Mouse (Mus musculus) embryonic facial prominence, embryonic 14.5 days (tissue): ENCODE measurements around the gene Glrp1. TPM values are rescaled to one million over a fixed set of nuclear protein-coding genes. Genes with fewer than 3 reads are reported as not detected.
A peak's percentile ranks its signal among the peaks of the same experiment; 100 is the strongest.

Experiments used
- ATAC-seq: fragments of 200-750 bp; cut with Nextera tagmentation; 2 replicates; pipeline ENCODE4 v1.8.0; 2017; ENCODE audit warnings: low read depth, moderate number of reproducible peaks, moderate TSS enrichment
- DNase-seq: peaks from one replicate; pipeline ENCODE4 v3.0.0-alpha.2; 2015; ENCODE audit warnings: low spot score
- H3K27ac ChIP-seq: fragments of 300-500 bp; sonication (generic); replicated peaks from 2 replicates; pipeline ENCODE4 v1.5.1; 2014; ENCODE audit warnings: low read depth, mild to moderate bottlenecking, low read length, moderate library complexity
- H3K27me3 ChIP-seq: fragments of 300-500 bp; sonication (generic); replicated peaks from 2 replicates; pipeline ENCODE4 v1.6.1; 2014; ENCODE audit warnings: low read length; ENCODE audit not compliant: control insufficient read depth, insufficient read depth
- H3K36me3 ChIP-seq: fragments of 300-500 bp; sonication (generic); 2 replicates; pipeline ENCODE4 v1.6.1; 2014; ENCODE audit warnings: low read length, mixed read lengths; ENCODE audit not compliant: control insufficient read depth, insufficient read depth
- H3K4me1 ChIP-seq: fragments of 300-500 bp; sonication (generic); 2 replicates; pipeline ENCODE4 v1.6.1; 2014; ENCODE audit warnings: antibody characterized with exemption, low read length; ENCODE audit not compliant: control insufficient read depth, insufficient read depth
- H3K4me2 ChIP-seq: fragments of 300-500 bp; sonication (generic); 2 replicates; pipeline ENCODE4 v1.6.1; 2014; ENCODE audit warnings: low read depth, mild to moderate bottlenecking, low read length, moderate library complexity, mixed read lengths
- H3K4me3 ChIP-seq: fragments of 300-500 bp; sonication (generic); 2 replicates; pipeline ENCODE4 v1.5.1; 2014; ENCODE audit warnings: low read depth, mild to moderate bottlenecking, low read length
- H3K9ac ChIP-seq: fragments of 300-500 bp; sonication (generic); 2 replicates; pipeline ENCODE4 v1.6.1; 2014; ENCODE audit warnings: low read depth, mild to moderate bottlenecking, low read length, moderate library complexity, mixed read lengths
- H3K9me3 ChIP-seq: fragments of 300-500 bp; sonication (generic); 2 replicates; pipeline ENCODE4 v1.6.1; 2016; ENCODE audit warnings: low read length; ENCODE audit not compliant: control insufficient read depth
- WGBS: fragments of 180-500 bp; shearing (Covaris S2); extraction: QIAGEN DNeasy Blood & Tissue Kit; methylation state at CpG from one replicate; pipeline ENCODE4 v1.1.7; 2014; 5-methylcytosine and 5-hydroxymethylcytosine counted together
- polyA plus RNA-seq: library from polyadenylated mRNA; unstranded; fragments of >200 nt; fragmentation: Nextera tagmentation; extraction: Ambion mirVana; gene quantifications from 2 replicates; pipeline ENCODE4 v1.2.1, GENCODE M21; 2014

Gene Glrp1
- polyA plus RNA-seq, 1 experiment from 2014 or later = not detected

DNA sequence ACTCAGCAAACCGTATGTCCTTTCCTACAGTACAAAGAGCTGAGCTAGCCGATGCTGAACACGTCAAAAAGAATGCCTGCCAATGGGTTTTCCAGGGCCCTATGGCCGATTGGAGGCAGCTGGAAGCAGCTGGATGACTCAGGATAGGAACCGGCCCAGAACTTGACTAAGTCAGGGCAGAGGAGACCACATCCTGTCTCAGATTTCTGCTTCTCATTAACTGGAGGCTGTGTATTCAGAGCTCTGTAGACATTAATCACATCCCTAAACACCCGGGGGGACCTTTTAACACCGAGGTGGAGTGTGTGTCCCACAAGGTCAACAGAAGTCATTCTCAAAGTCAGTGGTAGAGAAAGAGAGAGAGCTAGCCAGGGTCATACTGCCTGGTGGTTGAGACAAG is 35.3 kb downstream of the Glrp1 start:
- H3K4me2 ChIP-seq = no peak overlapping the region
- WGBS = 14% methylated on average over 7 of the region's 7 CpGs
- no peak overlapping the region for H3K4me3 ChIP-seq
- H3K27me3 ChIP-seq = no peaks in the 10 kb centered on the region
- peak; percentile 81 for DNase-seq
- peaks cover 18% of the 10 kb centered on the region for H3K4me1 ChIP-seq
- H3K9me3 ChIP-seq = no peaks in the 10 kb centered on the region
- H3K27ac ChIP-seq = no peak overlapping the region
- no peaks in the 10 kb centered on the region for H3K36me3 ChIP-seq
- ATAC-seq = peak; percentile 71; the same call in 1 of the 2 replicates
- no peak overlapping the region for H3K9ac ChIP-seq

DNA sequence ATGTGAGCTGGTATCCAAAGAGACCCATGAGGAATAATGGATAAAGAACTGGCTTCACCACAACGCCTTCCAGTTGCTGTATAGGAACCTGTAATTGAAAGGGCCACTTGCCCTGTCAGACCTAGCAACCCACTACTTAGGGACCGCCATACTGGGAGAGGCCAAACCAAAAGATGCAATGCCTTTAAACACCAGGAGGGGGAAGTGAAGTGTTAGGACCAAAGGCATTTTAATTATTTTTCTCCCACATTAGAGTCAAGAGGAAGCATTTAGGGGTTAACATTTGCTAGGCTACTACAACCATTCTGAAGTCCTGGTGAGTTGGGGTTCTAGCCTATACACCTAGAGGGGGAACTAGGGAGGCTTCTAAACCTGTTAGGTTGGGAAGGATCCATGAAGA is 36.0 kb downstream of the Glrp1 start:
- 59% methylated on average over 2 of the region's 2 CpGs for WGBS
- no peak overlapping the region for H3K9ac ChIP-seq
- no peak overlapping the region for H3K4me2 ChIP-seq
- DNase-seq = no peak
- no peak for ATAC-seq
- H3K9me3 ChIP-seq = no peaks in the 10 kb centered on the region
- H3K27me3 ChIP-seq = no peaks in the 10 kb centered on the region
- H3K27ac ChIP-seq = no peak overlapping the region
- peaks cover 18% of the 10 kb centered on the region for H3K4me1 ChIP-seq
- H3K4me3 ChIP-seq = no peak overlapping the region
- H3K36me3 ChIP-seq = no peaks in the 10 kb centered on the region

DNA sequence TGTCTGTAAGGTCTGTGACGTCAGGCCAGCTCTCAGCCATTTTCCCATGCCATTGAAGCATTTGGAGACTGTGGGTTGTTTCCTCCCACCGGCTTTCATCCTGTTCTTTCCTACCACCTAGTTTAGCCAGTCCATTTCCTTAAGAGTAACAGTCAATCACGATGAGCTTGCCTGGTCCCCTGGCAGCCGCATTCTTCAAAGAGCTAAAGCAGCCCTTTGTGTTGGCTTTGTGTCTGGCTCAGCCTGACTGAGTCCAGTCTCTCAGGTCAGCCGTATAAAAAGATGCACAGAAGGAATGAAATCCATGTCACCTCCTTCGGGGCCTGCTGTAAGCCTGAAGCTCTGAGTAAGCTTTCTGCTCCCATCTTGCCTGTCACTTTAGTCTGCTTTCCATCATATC is 37.6 kb downstream of the Glrp1 start:
- H3K4me2 ChIP-seq = no peak overlapping the region
- H3K27ac ChIP-seq = no peak overlapping the region
- no peak for DNase-seq
- no peak for ATAC-seq
- WGBS = 46% methylated on average over 6 of the region's 6 CpGs
- H3K36me3 ChIP-seq = no peaks in the 10 kb centered on the region
- H3K4me1 ChIP-seq = peaks cover 18% of the 10 kb centered on the region
- H3K9me3 ChIP-seq = no peaks in the 10 kb centered on the region
- H3K4me3 ChIP-seq = no peak overlapping the region
- H3K27me3 ChIP-seq = no peaks in the 10 kb centered on the region
- H3K9ac ChIP-seq = no peak overlapping the region

DNA sequence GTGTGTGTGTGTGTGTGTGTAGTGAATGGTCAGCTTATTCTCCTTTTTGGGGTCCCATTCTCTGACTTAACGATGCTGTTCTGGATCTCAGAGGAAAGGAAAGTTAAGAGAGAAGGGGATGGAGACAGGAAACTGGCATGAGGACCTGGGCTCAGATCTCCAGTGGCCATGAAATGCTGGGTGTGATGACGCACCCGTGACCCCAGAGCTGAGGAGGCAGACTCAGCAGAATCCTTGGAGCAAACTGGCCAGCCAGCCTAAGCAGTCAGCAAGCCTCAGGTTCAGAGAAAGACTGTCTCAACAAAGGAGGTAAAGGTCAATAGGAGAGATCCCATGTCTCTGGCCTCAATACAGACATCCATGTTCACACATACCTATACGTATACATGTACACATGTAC is 40.1 kb downstream of the Glrp1 start:
- H3K27ac ChIP-seq = no peak overlapping the region
- 82% methylated on average over 4 of the region's 4 CpGs for WGBS
- ATAC-seq = no peak
- H3K27me3 ChIP-seq = no peaks in the 10 kb centered on the region
- no peak overlapping the region for H3K4me3 ChIP-seq
- no peak overlapping the region for H3K9ac ChIP-seq
- DNase-seq = no peak
- H3K9me3 ChIP-seq = no peaks in the 10 kb centered on the region
- H3K36me3 ChIP-seq = no peaks in the 10 kb centered on the region
- H3K4me2 ChIP-seq = no peak overlapping the region
- peaks cover 10% of the 10 kb centered on the region for H3K4me1 ChIP-seq

DNA sequence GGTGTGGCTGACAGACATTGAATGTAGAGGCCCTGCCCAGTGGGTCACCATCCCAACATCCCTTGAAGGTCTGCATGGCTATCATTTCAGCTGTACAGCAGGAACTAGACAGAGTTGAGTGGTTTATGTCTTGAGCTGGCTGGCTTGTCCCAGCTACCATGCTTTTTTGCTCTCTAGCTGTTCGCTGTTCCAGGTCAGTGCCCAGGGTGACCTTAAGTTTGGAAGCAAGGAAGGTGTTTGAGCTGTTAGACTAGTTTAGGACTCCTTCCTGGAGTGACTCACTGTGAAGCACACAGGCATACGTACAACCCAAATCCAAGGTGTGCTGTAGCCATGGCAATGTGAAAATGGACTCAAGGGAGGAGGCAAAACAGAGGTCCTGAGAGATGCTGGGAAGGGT is 41.5 kb downstream of the Glrp1 start:
- H3K27ac ChIP-seq = no peak overlapping the region
- H3K9me3 ChIP-seq = no peaks in the 10 kb centered on the region
- ATAC-seq (no peak), DNase-seq (no peak)
- H3K4me2 ChIP-seq = no peak overlapping the region
- no peak overlapping the region for H3K9ac ChIP-seq
- H3K27me3 ChIP-seq = no peaks in the 10 kb centered on the region
- H3K4me1 ChIP-seq = 0 out of 2 replicates have a peak, but pooled peaks cover 3% of the 10 kb centered on the region
- H3K4me3 ChIP-seq = no peak overlapping the region
- no peaks in the 10 kb centered on the region for H3K36me3 ChIP-seq
- WGBS = 87% methylated on average over 2 of the region's 2 CpGs

DNA sequence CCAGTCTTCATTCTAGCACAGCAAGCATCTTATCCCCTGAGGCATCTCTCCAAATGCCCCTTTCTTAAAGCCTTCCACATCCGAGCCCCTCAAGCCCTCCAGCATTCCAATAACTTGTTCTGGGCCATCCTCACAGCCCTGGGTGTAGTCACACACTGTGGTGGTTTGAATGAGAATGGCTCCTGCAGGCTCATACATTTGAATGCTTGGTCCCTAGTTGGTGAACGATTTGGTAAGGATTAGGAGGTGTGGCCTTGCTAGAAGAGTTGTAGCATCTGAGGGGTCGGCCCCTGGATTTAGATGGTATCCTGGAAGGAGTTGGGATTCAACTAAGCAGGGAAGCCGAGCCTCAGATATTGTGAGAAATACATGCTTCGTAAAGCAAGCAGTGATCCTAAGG is 42.0 kb downstream of the Glrp1 start:
- H3K9ac ChIP-seq = no peak overlapping the region
- no peak overlapping the region for H3K4me3 ChIP-seq
- H3K36me3 ChIP-seq = no peaks in the 10 kb centered on the region
- no peak overlapping the region for H3K4me2 ChIP-seq
- DNase-seq = no peak
- no peaks in the 10 kb centered on the region for H3K27me3 ChIP-seq
- no peaks in the 10 kb centered on the region for H3K9me3 ChIP-seq
- 79% methylated on average over 5 of the region's 5 CpGs for whole genome bisulfite sequencing
- H3K27ac ChIP-seq = no peak overlapping the region
- no peak for ATAC-seq
- H3K4me1 ChIP-seq = peaks cover 5% of the 10 kb centered on the region; the same call in 1 of the 2 replicates

DNA sequence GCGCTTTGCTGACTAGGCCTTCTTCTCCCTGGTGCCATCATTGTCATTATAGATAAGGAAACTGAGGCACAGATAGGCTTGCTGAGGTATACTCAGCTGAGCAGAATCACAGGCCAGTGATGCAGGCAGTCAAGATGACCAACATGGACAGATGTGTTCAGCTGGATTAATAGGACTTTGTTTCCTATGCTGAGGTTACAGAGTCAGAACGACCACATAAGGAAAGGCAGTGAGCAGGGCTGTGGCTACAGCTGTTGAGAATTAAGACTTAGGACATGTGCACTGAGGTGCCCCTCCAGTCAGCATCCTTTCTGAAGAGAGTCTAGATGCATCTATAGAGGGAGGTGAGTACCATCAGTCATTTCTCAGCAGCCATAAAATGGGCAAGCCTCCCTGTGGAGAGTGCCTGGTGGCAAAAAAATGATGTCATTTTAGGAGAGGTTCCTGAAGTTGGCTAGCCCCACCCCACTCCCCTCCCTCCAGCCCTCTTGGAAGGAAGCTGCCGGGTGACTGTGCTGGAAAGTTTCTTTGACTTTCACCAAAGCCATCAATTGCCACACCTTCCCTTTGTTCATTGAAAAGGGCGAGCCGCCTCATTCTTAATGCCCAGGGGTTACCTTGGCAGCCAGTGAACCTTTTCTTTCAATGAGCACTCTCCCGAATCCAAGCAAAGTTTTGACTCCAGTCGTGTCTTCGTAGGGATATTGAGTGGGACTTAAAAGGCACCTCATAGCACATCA is 43.4 kb downstream of the Glrp1 start:
- Histone ChIP-seq H3K27me3 (no peaks in the 10 kb centered on the region), H3K9me3 (no peaks in the 10 kb centered on the region), H3K36me3 (no peaks in the 10 kb centered on the region), H3K4me3 (no peak overlapping the region), H3K27ac (no peak overlapping the region), H3K9ac (no peak overlapping the region), H3K4me2 (no peak overlapping the region), H3K4me1 (peaks cover 16% of the 10 kb centered on the region)
- no peak for ATAC-seq
- 74% methylated on average over 8 of the region's 8 CpGs for WGBS
- no peak for DNase-seq

DNA sequence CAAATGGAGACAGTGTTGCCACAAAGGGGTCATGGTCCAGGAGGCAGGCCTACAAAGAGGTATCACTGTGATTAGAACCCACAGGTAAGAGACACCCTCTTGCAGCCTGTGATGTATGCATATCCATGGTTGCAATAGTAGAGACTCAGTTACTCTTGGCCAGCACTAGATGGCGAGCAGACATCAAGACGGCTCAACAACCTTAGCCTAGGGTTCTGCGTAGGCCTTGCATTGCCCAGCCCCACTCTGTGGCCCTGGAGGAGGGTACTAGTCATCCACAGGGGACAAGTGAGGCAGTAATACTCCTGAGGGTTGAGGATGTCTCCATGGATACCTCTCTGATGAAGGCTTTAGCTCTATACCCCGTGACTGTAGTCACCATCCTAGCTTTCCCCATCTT is 44.1 kb downstream of the Glrp1 start:
- Histone ChIP-seq H3K27ac (no peak overlapping the region), H3K9me3 (no peaks in the 10 kb centered on the region), H3K4me2 (no peak overlapping the region), H3K9ac (no peak overlapping the region), H3K4me3 (no peak overlapping the region), H3K27me3 (no peaks in the 10 kb centered on the region), H3K36me3 (no peaks in the 10 kb centered on the region), H3K4me1 (peaks cover 16% of the 10 kb centered on the region)
- DNase-seq (peak; percentile 34), ATAC-seq (no peak; the same call in 1 of the 2 replicates)
- WGBS = 77% methylated on average over 4 of the region's 4 CpGs
